Mouse (Mus musculus): ENCODE data around the gene Padi2.

Gene Padi2

DNA sequence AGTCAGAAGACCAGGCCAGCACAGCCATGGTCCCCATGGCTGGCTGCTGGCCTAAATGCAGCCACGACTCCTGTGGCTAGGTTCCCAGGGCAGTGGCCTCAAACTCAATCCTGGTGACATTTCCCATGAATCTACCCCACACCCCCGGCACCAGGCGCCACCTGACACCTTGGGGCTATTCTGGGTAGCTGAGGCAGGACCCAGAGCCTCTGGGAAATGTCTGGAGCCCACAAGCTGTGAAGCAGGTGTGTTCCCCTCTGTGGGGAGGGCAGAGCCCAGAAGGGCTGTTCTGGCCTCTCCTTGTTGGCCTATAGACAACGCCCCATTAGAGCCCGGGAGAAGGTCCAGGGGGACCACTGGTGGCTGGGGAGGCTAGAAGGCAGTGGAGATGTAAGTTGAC, 16.4 kb downstream of the Padi2 start:
- CTCF ChIA-PET: no interaction called here

DNA sequence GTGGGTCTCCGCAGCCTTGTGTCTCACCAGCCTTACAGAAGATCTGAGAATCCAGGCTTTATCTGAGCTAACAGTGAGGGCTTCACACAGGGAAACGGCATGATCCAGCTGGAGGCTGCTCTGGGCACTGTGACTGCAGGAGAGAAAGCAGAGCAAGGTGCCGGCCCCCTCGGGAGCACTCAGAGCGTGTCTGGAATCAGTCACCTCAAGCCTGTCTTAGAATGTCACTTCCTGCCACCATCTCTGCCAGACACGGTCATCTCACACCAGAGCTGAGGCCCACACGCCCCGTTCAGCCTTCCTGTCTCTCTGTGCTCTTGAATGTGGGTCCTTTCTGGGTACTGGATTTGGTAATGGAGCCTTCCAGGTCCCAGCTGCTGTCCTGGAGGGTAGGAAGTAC, 19.5 kb downstream of the Padi2 start:
- CTCF ChIA-PET: no interaction called here

DNA sequence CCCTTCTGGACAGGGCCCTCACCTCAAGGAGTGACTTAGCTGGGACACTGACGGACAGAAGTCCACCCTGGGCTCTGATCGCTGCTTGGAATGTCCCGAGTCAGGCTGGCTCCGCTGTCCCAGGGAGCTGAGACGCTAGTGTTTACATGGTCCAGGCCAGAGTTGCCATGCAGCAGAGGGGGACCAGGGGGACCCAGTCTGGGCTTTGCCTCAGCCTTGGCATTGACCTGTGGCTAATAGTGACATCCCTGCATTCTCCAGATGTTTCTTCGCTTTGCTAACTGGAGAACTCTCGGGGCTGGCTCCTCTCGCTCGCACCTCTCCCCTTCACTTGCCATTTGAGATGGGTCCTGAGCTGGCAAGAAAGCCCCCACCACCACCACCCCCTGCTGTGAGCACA, 22.2 kb downstream of the Padi2 start:
- CTCF ChIA-PET: no interaction called here

DNA sequence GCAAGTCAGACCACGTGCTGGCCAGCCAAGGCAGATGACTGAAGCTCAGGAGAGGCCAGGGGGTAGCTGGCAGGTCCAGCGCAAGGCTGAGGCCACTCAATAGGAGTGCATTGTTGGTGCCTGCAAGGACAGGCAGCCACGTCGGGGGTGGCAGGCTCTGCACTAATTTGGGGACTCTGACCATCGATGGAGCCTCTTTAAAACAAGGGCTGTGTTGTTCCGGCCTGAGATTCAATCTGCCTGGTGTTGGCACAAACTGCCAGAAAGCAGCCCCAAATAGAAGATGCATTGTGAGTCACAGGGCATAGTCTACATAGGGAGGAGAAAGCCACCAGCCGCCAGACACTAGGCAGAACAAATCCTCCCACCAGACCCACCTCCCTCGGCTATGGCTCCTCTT, 23.6 kb downstream of the Padi2 start:
- CTCF ChIA-PET: no interaction called here

DNA sequence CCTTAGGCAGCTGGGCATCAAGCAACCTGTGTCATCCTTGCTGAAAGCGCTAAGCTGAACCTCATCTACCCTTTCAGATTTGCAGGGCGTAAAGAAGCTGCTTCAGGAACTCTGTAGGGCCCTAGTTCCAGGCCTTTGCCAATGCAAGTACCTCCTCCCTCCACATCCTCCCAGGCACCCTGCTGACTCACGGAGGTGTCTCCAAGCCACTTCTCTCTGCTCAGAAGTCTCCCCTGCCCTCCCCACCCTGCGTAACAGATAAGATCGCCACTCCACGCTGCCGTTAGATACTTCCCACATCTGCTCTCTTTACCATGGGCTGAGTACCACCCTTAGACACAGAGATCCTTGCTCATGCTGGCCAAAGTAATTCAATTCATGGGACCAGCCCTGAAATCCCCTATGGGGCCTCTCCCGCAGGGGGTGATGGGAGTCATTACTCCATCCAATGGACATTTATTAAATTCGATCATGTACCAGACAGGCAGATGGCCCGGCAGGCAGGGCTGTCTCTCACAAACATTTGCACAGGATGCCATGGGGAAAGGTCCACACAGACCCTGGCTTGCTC, 24.8 kb downstream of the Padi2 start:
- CTCF ChIA-PET: no interaction called here

DNA sequence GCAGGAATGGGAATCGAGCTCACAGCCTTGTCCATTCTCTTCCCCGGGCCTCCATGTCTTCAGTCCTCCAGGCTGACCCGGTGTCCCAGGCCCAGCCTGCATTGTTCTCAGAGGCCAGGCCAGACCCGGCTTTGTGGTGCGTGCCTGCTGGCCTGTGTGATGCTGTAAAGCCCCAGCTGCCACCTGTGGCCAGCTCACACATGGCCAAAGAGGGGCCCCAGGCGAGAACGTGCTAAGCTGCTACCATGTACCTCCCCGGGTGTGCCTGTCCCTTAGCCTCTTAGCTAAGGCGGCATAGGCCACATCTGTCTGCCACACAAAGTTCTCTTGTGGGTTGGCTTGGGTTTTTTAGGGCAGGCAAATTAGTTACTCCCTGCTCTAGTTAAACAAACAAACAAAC, 29.5 kb downstream of the Padi2 start:
- CTCF ChIA-PET: interaction anchor here (0.6 kb wide), 2 partner anchors 35 to 1751 kb away, joined by 3 read pairs; no protein-coding TSS in a partner anchor

DNA sequence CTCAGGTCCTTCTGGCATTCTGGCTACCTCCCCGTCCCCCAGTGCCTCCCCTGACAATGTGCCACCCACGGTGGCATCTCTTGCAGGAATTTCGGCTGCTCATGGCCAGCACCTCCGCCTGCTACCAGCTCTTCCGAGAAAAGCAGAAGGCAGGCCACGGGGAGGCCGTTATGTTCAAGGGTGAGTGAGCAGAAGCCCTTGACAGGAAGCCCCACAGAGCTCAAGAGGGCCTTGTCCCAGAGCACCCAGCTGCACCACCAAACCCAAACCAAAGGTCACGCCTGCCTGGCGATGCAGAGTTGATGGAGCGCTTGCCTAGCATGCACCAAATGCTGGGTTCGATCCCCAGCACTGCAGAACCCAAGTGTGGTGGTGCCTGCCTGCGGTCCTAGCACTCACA, 38.2 kb downstream of the Padi2 start:
- CTCF ChIA-PET: interaction anchor here (1.3 kb wide), 1 partner anchor 9 kb away, joined by 3 read pairs; no protein-coding TSS in a partner anchor

DNA sequence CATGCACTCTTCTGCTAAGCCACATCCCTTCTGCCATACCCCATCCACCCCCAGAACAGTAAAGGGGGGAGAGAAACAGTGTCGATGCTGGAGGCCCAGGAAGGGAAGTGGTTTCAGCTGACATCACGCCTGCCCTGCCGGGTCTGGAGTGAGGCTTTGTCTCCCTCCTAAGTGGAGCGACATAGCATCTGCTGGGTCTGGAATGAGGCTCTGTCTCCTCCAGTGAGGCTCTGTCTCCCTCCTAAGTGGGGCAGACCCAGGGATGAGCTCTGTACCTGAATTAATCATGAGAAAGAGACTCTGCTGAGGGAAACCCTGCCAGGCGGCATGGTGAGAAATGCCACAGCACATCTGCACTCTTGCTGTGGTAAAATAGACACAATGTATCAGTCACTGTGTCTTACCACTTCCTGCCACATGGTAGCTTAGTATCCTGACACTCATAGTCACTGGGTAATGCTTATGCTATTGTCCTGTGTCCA, 38.9 kb downstream of the Padi2 start:
- CTCF ChIA-PET: interaction anchor here (0.5 to 1.3 kb wide), 5 partner anchors 8 to 271 kb away, joined by 3 to 12 read pairs (median 8); no protein-coding TSS in a partner anchor

DNA sequence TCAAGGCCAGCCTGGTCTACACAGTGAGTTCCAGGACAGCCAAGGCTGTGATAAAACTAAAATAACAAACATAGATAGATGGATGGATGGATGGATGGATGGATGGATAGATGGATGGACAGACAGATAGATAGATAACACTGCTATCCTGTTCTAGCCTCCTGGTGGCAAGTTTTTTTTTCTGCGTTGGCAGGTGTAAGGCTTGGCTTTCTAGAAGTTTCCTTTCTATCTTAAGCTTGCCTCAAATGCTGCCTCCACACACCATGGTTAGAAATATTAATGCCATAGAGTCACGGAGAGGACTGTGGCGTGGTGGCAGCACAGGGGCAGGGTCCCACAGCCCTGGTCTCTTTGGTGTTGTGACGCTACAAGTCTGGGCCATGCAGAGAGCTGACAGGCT, 39.4 kb downstream of the Padi2 start:
- CTCF ChIA-PET: interaction anchor here (0.5 to 1.3 kb wide), 3 partner anchors 8 to 214 kb away, joined by 3 to 8 read pairs (median 3); no protein-coding TSS in a partner anchor

DNA sequence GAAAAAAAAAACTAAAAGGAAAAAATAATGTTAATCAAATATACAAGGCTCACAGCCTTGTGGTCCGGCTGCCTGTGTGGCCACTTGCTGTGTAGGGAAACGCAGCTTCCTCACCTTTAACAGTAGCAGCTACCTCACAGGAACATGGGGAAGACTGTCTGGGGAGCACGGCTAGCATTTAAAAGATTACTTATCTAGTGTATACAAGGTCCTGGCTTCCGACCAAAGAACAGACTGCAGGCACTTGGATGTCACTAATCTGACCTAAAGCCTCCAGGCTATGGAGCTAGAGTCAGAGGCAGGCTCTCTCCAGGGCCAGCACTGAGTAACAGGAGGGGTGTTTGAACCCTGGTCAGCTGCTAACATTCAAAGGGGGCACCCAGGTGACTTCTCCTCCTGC, 39.9 kb downstream of the Padi2 start:
- CTCF ChIA-PET: interaction anchor here (1.3 kb wide), 1 partner anchor 13 kb away, joined by 4 read pairs; no protein-coding TSS in a partner anchor

DNA sequence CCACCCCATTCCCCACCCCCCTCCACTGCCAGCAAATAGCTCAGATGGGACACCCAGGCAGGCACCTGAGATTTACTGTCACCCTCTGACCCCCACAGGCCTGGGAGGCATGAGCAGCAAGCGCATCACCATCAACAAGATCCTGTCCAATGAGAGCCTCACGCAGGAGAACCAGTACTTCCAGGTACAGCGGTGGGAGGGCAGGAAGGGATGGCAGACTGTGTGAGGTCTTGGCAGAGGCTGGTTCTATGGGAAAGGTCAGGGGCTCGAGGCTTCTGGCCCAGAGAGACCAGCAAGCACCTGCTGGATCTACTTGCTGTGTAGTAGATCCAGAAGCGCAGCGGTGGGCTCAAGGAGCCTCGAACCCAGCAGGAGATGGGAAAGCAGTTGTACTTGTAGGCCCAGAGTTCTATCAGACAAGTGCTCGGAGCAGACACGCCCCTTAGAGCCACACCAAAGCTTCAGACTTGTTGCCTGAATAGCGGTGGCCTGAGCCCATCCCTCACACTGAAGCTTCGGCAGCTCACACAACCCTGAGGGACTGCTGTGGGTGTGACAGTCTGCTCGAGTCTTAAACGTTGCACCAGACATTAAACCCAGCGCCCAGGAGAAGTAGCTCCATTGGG, 40.5 kb downstream of the Padi2 start:
- CTCF ChIA-PET: interaction anchor here (1.3 kb wide), 1 partner anchor 13 kb away, joined by 4 read pairs; no protein-coding TSS in a partner anchor

DNA sequence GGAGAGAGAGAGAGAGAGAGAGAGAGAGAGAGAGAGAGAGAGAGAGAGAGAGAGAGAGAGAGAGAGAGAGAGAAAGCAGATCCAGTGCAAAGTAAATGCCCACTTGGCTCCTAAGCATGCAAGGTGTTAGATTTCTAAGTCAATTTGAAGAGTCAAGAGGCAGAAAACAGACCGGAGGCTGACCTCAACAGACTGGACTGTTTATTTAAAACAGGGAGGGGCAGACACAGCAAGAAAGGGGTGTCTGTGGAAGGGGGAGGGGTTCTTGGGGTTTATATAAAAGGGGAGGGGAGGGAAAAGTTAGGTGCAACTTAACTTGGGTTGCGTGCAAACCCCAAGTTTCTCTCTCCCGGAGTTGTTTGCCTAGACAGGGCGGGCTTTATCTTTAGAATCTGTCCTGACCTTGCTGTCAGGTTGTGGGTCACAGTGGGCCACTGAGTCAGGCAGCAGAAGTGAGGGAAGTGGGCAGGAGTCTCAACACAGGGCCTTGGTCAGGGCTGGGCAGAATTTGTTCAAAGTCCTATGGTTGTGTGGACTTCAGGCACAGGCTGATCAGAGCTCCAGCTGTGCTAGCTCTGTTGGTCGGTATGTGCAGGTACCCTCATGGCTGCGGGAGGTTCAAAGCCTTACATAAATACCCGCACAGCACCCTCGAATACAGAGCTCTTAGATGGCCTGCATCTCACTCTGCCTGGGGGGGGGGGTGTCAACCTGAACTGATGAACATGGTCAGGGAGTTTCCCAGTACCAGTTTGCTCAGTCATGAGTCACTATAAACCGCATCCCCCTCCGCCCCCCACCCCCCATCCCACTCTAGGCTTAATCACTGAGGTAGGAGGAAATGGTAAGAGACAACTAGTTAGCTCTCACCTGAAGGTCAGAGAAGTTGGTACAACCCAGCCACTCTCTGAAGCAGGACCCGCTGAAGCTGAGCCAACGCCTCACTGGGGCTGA, 41.6 kb downstream of the Padi2 start:
- CTCF ChIA-PET: interaction anchor here (0.6 to 1.4 kb wide), 4 partner anchors 11 to 136 kb away, joined by 3 to 8 read pairs (median 4); no protein-coding TSS in a partner anchor

DNA sequence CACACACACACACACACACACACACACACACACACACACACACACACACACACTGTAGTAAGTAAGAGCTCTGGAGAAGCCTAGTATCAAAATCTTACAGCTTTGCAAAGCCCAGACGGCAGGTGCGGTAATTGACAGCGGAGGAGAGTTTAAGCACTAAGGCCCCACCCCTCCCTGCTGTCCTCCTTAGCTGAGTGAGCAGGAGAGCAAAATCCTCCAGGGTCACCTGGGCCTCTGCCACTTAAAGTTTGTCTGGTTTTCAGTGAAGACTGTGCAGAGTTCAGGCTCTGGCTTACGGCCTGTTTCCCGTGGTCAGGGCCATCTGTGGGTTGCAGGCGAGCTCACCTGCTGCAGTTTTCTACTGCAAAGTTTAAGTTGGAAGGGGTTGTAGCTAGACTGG, 42.3 kb downstream of the Padi2 start:
- CTCF ChIA-PET: interaction anchor here (0.6 to 1.4 kb wide), 4 partner anchors 43 to 409 kb away, joined by 3 to 8 read pairs (median 6); no protein-coding TSS in a partner anchor

DNA sequence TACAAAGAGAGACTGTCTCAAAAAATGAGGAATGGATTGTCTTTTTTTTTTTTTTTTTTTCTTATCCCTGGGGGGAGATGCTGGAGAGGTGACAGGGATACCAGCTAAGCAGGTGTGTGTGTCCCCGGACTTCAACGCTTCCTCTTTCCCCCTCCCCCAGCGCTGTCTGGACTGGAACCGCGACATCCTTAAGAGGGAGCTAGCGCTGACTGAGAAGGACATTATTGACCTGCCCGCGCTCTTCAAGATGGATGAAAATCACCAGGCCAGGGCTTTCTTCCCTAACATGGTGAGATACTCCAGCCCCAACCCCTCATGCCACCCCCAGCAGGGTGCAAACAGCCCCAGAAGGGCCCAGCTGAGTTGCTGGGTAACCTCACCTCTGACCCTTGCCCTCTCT, 42.9 kb downstream of the Padi2 start:
- CTCF ChIA-PET: interaction anchor here (0.8 to 1.4 kb wide), 2 partner anchors 44 to 409 kb away, joined by 3 to 8 read pairs; no protein-coding TSS in a partner anchor

DNA sequence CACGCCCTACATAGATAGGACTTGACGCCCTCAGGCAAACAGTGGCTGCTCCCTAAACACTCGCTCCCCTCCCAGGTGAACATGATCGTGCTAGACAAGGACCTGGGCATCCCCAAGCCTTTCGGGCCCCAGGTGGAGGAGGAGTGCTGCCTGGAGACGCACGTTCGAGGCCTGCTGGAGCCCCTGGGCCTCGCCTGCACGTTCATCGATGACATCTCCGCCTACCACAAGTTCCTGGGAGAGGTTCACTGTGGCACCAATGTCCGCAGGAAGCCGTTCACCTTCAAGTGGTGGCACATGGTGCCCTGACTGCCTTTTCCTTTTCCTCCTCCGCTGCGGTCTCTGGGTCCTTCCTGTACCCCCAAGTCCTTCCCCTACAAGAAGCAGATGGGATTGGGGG, 43.5 kb downstream of the Padi2 start:
- CTCF ChIA-PET: no interaction called here

DNA sequence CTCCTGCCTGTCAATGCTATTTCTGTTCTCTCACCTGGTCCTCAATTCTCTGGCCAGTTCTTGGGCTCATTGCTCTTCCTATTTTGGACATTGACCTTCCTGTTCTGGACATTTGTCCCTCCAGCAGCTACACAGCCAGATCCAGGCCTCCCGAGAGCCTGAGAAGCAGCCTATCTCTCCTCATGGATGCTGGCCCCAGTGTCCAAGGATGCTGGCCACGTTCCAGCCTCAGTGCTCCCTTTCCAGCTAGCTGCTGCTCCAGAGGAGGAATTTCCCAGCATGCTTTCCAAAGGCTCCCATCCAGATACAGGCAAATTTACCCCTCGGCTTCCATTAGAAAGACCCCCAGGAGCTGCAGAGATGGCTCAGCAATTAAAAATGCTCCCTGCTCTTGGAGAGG, 44.4 kb downstream of the Padi2 start:
- CTCF ChIA-PET: no interaction called here

DNA sequence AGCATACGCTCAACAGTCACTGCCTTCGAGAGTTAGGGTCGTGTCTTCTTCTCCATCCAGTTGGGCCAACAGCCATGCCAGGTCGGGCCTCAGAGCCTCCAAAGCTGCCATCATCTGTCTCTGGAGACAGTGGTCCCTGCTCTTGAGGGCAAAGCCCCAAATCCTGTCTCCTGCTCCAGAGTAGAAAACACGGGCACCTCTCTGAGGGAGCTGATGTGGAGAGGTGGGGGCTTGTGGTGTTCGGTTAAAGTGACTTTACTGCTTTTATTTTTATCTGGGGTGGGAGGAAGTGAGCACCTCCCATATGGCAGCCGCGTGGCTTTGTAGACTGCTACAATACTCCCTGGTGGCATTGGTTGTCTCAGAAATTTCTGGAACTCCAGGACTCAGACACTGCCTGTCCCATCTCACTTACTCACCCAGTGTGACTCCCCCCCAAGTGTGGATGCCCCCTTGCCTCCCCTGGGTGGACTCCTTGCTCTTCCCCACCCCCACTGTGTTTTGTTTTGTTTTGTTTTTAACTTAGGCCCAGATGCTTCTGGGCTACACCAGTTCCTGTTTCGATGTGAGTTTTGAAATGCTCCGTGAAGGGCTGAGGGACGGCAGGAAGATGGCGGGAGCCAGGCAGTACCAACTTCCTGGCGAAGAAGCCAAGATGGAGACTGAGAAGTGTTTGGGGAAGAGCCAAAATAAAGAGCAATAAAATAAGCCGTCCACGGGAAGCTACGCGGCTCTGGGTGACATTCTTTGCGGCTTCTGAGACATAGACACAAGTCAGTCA, 45.9 kb downstream of the Padi2 start:
- CTCF ChIA-PET: interaction anchor here (0.6 to 1.4 kb wide), 3 partner anchors 12 to 136 kb away, joined by 3 to 4 read pairs (median 4); no protein-coding TSS in a partner anchor

DNA sequence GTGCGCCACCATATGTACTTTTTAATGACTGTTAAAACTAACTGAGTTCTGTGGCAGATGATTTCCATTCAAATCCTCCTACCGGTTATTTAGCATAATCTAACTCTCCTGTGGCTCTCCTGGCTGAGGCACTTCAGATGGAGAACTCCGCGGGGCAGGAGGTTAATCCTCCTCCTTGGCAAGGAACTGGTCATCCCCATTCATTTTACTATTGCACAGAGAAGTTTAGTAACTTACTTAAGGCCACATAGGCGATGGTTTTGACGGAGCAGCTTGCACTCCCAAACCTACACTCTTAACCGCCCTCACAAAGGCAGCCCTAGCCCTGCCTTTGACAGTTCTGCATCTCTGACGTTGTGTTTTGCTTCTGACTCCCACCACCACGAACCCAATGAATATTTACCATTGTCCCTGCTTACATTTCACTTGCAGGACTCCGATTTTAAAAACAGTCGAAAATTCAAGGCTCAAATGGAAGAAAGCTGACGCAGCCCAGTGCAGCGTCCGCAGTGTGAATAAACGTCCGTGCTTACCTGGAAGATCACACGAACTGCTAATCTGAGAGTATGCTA, 51.1 kb downstream of the Padi2 start:
- CTCF ChIA-PET: interaction anchor here (0.6 to 1.0 kb wide), 2 partner anchors 135 to 662 kb away, joined by 3 read pairs; no protein-coding TSS in a partner anchor

DNA sequence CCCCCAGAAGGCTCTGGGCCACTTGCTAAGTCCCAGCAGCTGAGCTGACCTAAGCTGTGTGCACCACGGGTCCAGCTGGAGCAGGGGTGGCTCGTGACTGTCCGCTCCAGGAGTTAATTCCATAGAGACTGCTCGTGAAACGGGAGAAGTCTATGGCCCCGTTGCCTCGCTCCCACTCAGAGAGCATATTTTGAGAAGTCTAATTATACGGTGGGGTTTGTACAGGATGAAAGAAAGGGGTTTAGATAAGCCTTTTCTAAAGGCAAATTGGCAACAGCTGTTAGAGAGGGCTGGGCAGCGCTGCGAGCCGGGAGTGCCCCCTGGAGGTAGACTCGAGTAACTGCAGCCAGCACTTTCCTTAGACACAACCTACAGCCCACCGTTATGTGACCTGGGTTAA, 51.6 kb downstream of the Padi2 start:
- CTCF ChIA-PET: interaction anchor here (0.6 to 1.0 kb wide), 2 partner anchors 135 to 661 kb away, joined by 3 read pairs; no protein-coding TSS in a partner anchor

DNA sequence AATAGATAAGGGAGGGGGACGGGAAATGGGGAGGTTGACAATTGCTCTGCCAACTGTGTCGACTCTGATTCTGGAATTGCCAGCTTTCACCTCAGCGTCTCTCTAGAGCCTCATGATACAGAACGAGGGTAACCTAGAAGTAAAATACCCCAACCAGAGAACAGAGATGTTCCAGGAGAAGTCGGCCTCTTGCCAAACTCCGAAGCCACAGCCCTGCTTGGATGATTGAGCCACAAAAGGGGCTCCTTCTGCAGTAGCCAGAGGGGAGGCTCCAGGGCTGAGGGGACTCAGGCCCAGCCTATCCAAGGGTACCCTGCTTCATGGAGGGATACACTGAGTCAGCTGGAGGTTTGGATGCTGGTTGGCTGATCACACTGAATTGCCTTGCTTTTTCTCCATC, 52.2 kb downstream of the Padi2 start:
- CTCF ChIA-PET: interaction anchor here (0.6 to 1.0 kb wide), 3 partner anchors 13 to 136 kb away, joined by 3 to 9 read pairs (median 7); no protein-coding TSS in a partner anchor

All from spleen, embryonic (tissue).